Mouse (Mus musculus) urinary bladder, adult 2 months (tissue): Measurements from ENCODE around the gene Scamp3. TPM values are rescaled to one million over a fixed set of nuclear protein-coding genes. Genes with fewer than 3 reads are reported as not detected.
"Not testable (repeated sequence)": the region's sequence is repeated elsewhere in the genome, so short reads cannot be mapped to it uniquely, and the experiment has no call there.

ENCODE experiments used
- DNase-seq: peaks from one replicate; pipeline ENCODE4 v3.0.0; 2022; ENCODE audit warnings: low spot score
- polyA plus RNA-seq: library from polyadenylated mRNA; depleted of rRNA; stranded (reverse); fragments of >200 nt; gene quantifications from 2 replicates; pipeline ENCODE4 v1.2.3, GENCODE M21; 2012; rRNA removed

Scamp3 gene
- 69.8 and 72.3 TPM in 2 replicates for polyA plus RNA-seq

DNA sequence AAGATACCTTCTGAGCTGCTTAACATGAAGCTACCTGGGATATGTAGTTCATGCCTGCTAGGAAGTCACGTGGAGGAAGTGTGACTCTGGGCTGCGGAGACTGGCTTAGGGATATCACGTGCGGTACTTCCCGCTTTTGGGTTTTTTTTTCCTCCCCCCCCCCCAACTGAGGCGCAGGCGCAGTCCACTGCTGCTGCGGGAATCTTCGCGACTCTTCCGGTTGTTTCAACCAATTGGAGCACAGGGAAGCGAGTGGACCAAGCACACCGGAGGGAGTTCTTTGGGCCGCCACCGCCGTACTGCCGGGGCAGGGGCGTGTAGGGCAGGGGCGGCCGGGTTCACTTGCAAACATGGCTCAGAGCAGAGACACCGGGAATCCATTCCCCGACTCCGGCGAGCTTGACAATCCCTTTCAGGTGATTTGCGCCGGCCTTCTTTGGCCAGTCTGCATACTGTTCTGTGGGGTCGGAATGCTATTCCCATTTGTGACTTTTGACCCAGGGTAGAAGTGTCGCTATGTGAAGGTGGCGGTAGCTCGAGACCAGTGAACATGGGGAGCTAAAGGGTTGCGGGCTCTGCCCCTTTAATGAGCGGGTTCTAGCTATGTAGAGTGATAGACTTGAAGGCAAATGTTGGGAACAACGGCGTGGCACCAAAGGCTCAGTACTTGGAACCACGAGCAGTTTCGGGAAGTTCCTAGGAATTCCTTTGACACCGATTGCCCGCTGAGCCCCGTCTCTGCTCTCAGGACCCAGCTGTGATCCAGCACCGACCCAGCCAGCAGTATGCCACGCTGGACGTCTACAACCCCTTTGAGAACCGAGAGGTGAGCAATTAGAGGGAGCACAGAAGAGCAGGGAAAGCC is at the start of gene Scamp3:
TSS of gene Scamp3 (plus strand) at position 232 of the 865 bp plus-strand sequence.
- DNase-seq = peak; percentile 66

GRCm38 (mm10) chr3:89129908-89130307 is 47.4 kb upstream of the Scamp3 start:
- DNase-seq = no peak

DNA sequence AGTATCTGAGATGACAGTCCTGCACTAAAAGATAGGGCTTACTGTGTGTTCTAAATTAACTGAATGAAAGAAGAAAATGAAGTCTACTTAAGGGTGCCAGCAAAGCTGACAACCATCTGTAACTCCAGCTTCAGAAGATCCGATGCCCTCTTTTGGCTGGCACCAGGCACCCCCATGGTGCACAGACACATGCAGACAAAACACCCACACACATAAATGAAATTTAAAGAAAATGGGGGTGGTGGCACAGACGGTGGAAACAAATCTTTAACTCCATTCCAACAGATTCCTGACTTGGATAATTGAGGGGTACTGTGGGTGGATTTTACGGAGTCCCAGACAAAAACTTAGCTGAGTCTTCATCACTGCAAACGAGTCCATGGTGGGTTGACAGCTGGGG is 45.5 kb upstream of the Scamp3 start:
- no peak for DNase-seq

DNA sequence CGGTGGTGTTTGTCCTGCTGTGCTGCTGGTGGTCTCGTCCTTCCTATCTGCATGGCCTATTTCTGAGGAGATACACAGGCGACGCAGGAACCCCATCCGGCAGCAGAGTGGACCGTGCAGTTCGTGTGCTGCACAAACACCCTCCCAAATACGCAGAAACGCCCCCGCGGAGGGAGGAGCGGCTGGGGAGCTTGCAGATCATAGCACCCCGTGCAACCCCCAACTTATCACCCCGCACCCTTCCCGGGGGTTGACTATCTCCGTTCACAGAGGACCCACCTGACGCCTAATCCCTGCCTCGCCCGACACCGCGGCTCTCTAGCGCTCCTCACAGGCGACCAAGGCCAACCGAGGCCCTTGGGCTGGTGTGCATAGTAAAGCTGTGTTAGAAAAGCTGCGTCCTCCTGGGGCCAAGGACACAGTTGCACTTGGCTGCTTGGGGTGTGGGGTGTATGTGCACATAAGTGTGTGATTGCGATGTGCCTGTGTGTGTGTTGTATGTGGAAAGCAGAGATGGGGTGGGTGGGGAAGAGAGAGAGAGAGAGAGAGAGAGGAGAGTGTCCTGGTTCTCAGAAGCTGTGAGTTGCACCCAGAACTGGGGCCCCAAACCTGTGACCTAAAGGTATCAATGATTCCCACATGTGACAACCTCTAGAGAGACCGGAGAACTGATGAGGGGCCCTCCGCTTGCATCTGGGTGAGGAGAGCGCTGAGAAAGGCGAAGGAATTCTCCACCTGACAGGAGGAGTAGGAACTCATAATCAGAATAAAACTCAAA is 44.8 kb upstream of the Scamp3 start:
- no peak for DNase-seq

GRCm38 (mm10) chr3:89133063-89133450 is 44.2 kb upstream of the Scamp3 start:
- DNase-seq = no peak

- DNase-seq = no peak
These were observed 43.5 kb upstream of the Scamp3 start for GRCm38 (mm10) chr3:89133752-89134151.

GRCm38 (mm10) chr3:89135958-89136357 is 41.3 kb upstream of the Scamp3 start, which contains the start of gene Pklr:
Gene Pklr, plus strand, starts transcription at chr3:89136142.
- no peak for DNase-seq

- no peak for DNase-seq
These were observed 40.9 kb upstream of the Scamp3 start for GRCm38 (mm10) chr3:89136365-89136764.

- DNase-seq = no peak
These were observed 32.5 kb upstream of the Scamp3 start for GRCm38 (mm10) chr3:89144821-89145220.

DNA sequence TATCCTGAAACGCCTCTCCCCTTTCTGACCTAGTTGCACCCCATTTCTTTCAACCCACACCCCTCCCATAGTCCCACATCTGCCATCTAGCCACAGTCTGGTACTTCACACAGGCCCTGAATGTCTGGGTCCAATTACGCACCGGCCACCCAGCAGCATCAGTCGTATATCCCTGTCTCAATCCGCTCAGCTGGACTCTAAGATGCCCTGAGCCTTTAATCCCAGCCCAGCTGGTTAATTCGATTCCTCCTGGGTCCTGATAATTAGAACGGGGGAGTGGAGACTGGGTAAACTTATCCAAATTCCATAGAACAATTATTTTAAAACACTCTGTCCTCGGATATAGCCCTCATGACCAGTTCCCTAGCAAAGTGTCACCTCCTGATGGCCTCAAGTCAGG is 31.7 kb upstream of the Scamp3 start:
- DNase-seq = no peak

DNA sequence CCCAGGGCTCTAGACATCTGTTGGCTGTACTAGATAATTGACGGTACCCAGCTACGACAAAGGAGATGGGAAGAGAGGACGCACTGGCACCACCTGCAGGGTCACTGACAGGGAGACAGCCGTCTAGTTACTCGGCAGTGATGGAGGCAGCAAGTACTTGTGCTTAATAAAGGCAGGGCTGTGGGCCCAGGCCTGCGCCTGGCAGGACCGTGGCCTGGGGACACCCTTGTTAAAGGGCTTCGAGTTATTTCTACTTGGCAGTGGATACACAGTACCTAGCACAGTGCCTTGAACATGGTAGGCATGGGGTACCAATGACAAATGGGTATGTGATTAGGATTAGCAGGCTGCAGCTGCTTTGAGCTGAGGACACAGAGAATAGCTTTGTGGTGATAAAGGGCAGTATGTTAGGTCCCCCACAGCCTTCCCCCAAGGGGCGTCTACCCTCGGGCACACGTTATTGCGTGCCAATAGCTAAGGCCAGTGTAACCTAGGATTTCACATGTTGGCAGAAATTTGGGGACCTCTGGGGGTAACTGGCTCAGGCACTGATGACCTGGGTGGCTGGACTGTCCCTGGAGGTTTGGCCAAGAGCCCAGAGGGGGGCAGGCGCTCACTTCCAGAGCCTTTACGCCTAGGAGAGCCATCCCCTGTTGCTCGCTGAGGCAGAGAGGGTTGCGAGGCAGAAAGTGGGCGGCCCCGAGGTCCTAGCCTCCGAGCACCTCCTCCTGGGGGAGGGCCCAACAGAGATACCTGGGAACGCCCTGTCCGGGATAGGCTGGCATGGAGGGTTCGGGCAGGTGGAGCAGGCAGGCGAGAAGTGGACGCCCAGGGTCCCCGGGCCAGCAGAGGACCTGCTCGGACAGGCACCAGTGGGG is 29.9 kb upstream of the Scamp3 start:
- DNase-seq = peak; percentile 33

DNA sequence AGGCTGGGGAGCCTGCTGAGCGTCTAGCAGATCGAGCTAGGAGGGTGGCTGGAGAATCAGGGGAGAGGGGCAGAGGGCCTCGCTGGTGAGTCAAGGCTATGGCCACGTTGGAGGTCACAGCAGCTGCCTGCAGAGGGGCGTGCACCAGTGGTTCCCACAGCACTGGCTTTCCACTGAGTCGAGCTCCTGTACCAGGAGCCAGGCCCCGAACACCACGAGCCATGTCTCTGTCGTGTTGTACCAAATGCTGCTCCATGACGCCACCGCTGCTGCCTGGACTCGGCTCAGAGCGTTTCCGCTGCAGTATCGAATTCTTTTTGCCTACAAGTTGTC is 29.3 kb upstream of the Scamp3 start:
- DNase-seq = no peak

DNA sequence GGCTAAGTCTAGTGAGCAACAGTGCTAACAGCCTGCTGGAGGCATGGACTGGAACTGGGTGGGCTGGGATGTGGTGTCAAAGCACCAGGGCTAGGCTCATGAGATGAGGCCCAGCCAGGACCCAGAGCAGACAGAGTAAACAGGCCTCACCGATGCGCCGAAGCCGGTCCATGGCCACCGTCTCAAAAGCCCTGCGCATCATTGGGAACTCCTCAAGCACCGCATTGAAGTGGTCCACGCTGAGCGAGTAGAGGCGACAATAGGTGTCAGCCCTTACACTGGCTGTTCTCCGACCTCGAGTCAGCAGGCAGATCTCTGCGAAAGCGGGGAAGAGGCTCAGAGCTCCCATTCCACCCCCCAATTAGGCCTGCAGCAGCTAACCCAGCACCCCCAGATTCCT is 28.7 kb upstream of the Scamp3 start:
- DNase-seq = no peak

GRCm38 (mm10) chr3:89152084-89152835 is 25.0 kb upstream of the Scamp3 start:
- no peak for DNase-seq

- no peak for DNase-seq
These were observed 20.3 kb upstream of the Scamp3 start for GRCm38 (mm10) chr3:89156951-89157350.

DNA sequence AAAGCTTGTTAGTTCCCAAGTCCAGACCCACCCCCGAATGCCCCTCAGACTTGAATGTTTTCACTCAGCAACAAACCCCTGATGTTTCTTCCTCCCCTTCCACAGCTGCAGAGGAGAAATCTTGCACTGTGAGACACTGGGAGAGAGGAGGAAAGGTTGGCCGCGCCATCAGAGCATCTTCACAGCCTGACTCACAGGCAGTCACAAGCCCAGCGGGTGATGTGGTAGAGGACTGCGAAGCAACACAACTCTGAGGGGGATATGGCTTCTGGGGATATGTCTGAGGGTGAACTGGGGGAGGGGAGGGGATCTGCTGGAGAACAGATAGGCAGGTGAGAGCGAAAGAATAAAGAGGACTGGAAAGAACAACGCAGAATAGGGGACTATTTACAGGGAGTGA is 18.6 kb upstream of the Scamp3 start:
- DNase-seq = no peak

- DNase-seq = no peak
These were observed 18.1 kb upstream of the Scamp3 start for GRCm38 (mm10) chr3:89159211-89159610.

DNA sequence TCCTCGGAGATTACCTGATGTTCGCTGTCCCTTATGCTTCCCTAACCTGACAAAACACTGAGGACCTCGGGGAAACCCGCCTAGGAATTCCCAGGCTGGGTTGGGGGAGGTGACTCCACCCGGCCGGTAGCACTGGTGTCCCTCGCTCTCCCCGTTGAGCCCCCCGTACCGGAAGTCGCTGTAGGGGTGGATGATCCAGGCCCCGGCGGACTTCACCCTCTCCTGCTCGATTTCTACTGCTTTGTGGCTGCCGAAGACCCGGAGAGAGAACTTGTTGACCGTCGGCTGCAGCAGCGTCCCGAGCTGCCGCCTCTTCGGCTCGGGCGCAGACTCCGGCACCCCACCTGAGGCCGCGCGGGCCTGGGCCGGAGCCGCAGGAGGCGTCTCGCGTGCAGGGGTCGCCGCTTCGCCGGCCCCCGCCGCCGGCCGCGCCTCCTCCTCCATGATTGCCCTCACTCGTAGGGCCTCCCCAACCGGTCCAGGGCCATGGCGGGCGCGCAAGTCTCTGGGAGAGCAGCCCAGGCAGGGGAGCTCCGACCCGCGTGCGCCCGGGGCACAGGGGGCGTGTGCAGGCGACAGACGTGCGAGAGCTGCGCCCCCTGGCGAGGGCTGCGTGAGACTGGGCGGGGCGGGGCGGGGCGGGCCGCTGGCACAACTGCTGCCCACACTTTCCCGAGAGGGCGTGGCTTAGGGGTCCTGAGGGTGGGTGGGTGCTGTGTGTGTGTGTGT is 17.5 kb upstream of the Scamp3 start, which contains the start of gene Hcn3:
TSS of gene Hcn3 (minus strand) at position 581 of the 729 bp plus-strand sequence.
- DNase-seq = no peak

GRCm38 (mm10) chr3:89161207-89161606 is 16.1 kb upstream of the Scamp3 start:
- not testable (repeated sequence) for DNase-seq

- no peak for DNase-seq
These were observed 15.5 kb upstream of the Scamp3 start for GRCm38 (mm10) chr3:89161786-89162185.
